Mouse (Mus musculus) natural killer cell, adult 2 months (primary cell): Measurements from ENCODE around the gene Ddx52.

Source experiments
- DNase-seq, 2 experiments: peaks; one replicate each; pipeline ENCODE4 v3.0.0; 2022; ENCODE audit warnings: low spot score in 2 of 2

Gene Ddx52

GRCm38 (mm10) chr11:83968205-83968575, 26.3 kb downstream of the Ddx52 start:
- no peak for DNase-seq

- no peak for DNase-seq
Observed at GRCm38 (mm10) chr11:83969040-83969439, 27.2 kb downstream of the Ddx52 start.

GRCm38 (mm10) chr11:83974561-83975346, 32.9 kb downstream of the Ddx52 start:
- no peak for DNase-seq

- no peak for DNase-seq
Observed at GRCm38 (mm10) chr11:83975488-83975887, 33.6 kb downstream of the Ddx52 start.

DNA sequence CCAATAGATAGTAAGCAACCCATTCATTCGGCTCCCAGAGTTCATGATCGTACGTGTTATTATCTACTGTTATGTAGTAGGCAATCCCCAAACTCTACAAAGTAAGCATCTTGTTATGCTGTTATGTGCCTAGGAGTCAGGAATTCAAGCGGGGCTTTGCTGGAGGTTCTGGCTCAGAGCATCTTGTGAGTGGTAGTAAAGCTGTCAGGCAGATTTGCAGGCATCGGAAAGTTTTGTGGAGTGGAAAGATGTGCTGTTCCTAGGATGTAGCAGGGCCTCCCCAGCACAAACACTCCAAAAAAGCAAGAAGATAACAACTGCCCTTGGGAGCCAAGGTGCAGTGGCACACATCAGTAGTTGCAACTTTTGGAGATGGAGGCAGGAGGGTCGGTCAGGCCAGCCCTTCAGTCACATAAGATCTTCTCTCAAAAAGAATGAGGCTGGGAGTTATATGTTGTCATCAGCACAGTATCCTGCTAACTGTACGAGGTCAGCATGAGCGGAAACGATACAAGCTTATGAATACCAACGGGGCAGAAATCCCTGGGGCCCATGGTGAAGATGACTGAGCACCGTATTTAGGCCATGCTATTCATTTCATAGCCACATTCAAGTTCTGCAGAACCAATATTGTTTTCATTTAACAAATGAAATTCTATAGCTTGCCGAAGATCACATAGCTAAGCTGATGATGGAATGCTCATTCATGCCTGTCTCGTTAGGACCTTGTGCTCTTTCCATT, 34.5 kb downstream of the Ddx52 start:
- DNase-seq: no peak

- no peak for DNase-seq
Observed at GRCm38 (mm10) chr11:83977810-83978209, 35.9 kb downstream of the Ddx52 start.

- no peak for DNase-seq
Observed at GRCm38 (mm10) chr11:83979992-83980391, 38.1 kb downstream of the Ddx52 start.

GRCm38 (mm10) chr11:83981338-83981737, 39.5 kb downstream of the Ddx52 start:
- no peak for DNase-seq

GRCm38 (mm10) chr11:83991701-83992100, 49.8 kb downstream of the Ddx52 start:
- no peak for DNase-seq

GRCm38 (mm10) chr11:83993428-83993827, 51.6 kb downstream of the Ddx52 start:
- DNase-seq: no peak

- no peak for DNase-seq
Observed at GRCm38 (mm10) chr11:83994481-83994880, 52.6 kb downstream of the Ddx52 start.

GRCm38 (mm10) chr11:83995535-83995950, 53.7 kb downstream of the Ddx52 start:
- no peak for DNase-seq

DNA sequence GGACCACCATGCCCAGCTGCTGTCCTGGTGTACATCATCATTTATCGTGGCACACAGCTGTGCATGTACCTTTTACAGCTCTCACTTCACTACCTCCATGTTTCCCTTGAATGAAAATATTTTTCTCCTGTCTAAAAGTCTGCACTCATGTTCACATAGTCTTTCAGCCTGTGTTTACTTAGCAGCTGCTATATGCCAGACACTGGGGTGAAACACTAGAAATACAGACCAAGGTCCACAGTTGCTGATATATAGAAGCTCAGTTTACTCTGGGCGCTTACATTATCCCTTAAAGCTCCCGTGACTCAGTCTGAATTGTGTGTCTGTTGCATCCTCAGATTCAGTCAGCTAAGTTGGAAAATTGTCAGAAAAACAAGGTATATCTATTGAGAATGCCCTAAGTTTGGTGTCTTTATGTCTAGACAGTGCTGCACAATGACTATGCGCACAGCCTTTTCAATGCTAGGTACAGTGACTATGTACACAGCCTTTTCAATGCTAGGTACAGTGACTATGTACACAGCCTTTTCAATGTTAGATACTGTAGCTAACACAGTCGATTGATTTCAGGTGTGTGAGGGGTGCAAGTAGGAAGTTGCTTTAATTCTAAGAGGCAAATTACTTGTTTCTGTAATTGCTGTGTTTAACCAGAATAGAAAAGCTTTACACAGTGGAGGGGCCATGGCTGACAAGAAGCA, 55.5 kb downstream of the Ddx52 start:
- DNase-seq: no peak

DNA sequence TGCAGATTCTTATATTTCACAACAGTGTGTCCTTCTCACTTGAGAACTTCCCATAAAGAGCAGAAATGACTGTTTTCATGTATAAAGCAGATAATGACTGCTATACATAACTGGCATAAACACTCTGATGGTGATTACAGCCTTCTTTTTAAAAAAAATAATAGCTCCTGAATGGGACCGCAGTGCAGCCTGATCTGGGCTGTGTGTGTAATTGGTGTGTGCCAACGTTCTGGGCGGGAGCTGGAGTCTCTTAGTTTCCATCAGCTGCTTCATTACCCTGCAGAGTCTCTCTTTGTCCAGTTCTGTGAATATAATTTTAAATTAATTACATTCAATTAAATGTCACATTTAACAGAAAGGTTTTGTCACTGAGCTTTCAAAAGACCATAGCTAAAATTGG, 57.1 kb downstream of the Ddx52 start:
- DNase-seq: no peak

DNA sequence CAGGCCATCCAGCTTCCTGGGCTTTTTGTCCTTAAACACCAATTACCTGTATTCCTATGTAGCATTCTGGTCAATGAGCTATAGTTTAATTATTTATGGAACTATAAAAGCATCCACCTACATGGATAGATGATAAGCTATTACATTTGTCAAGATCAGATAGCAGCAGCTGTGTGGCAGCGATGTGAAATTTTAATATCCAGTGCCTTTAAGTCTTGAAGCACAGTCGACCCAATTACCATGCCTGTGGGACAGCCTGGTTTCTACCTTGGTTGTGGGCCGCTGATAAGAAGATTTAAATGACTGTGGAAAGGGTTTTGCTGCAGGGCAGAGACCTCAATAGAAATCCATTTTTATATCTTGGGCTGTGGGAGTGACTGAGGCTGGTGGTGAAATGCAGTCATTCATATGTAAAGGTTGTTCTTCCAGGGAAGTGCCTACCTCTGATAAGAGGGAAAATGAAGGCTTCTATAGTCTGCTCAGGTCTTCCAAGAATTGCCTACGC, 57.6 kb downstream of the Ddx52 start:
- no peak for DNase-seq

DNA sequence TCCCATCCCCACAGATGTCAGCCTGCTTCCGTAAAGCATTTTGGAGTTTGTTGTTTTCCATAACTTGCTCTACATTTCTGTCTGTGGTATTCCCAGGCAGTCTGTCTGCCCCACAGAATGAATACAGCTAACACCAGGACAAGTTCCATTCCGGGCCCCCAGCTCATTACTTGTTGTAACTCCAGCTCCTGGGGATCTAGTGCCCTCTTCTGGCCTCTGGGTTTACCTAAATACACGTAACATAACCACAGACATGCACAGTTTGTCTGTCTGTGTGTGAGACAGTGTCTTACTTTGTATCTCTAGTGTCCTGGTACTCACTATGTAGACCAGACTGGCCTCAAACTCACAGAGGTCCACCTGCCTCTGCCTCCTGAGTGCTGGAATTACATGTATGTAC, 59.4 kb downstream of the Ddx52 start:
- DNase-seq: no peak

GRCm38 (mm10) chr11:84003986-84004385, 62.1 kb downstream of the Ddx52 start:
- DNase-seq: no peak

DNA sequence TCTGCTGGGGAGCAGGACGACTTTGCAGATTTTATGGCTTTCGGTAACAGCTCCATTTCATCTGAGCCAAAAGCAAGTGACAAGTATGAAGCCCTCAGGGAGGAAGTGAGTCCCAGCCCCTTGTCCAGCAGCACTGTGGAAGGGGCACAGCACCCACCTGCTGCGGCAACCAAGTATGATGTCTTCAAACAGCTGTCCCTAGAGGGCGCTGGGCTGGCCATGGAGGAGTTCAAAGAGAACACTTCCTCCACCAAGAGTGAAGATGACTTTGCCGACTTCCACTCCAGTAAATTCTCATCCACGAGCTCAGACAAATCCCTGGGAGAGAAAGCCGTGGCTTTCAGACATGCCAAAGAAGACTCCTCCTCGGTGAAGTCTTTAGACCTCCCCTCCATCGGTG, 67.1 kb downstream of the Ddx52 start:
- DNase-seq: no peak

- DNase-seq: no peak
Observed at GRCm38 (mm10) chr11:84010411-84010810, 68.5 kb downstream of the Ddx52 start.

GRCm38 (mm10) chr11:84011050-84011449, 69.2 kb downstream of the Ddx52 start:
- DNase-seq: no peak

GRCm38 (mm10) chr11:84011576-84011975, 69.7 kb downstream of the Ddx52 start:
- DNase-seq: no peak
